Mouse (Mus musculus) testis, adult 2 months (tissue): Measurements from ENCODE around the gene Cpb2.

Experiments used
- CTCF ChIP-seq: fragments of 200-500 bp; IDR thresholded peaks from 2 replicates; pipeline ENCODE4 v1.5.1; 2012; ENCODE audit warnings: low read depth, mild to moderate bottlenecking, inconsistent platforms, low read length, moderate library complexity; ENCODE audit not compliant: control insufficient read depth, insufficient read depth, insufficient replicate concordance
- POLR2A ChIP-seq: fragments of 200-500 bp; IDR thresholded peaks from 2 replicates; pipeline ENCODE4 v1.6.1; 2012; ENCODE audit warnings: low read depth, mild to moderate bottlenecking, inconsistent platforms, low read length, moderate library complexity; ENCODE audit not compliant: control insufficient read depth

DNA sequence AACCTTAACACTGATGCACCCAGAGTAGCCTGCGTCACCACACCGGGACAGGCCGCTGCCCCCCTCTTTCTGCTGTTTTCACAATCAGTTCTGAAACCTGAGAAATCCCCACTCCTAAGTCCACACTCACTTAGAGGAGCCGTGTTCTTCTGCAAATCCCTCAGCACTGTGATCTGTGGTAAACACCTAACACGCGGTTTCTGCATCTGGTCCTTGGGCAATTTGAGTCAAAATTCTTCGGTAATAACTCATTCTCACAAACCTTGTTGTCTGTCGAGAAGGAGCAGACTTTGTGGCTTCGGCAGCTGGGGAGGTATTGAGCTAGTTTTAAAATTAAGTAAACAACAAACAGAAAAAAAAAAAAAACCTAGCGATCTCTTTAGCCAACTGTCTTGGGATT, 49.2 kb upstream of the Cpb2 start:
- TF ChIP-seq CTCF: no peak
- TF ChIP-seq POLR2A: no peak
